Mouse (Mus musculus) forebrain, postnatal 0 days (tissue): ENCODE measurements around the gene Hspa1l. TPM values are rescaled to one million over a fixed set of nuclear protein-coding genes. Genes with fewer than 3 reads are reported as not detected.

Experiments used
- ATAC-seq: fragments of 200-750 bp; cut with Nextera tagmentation; 2 replicates; pipeline ENCODE4 v1.8.0; 2017; ENCODE audit warnings: mild to moderate bottlenecking, moderate library complexity
- DNase-seq: peaks from one replicate; pipeline ENCODE4 v3.0.0-alpha.2; 2015
- H3K27ac ChIP-seq: fragments of 300-500 bp; sonication (generic); 2 replicates; pipeline ENCODE4 v1.5.1; 2014; ENCODE audit warnings: low read depth, mild to moderate bottlenecking, antibody characterized with exemption, low read length, moderate library complexity, mixed read lengths
- H3K27me3 ChIP-seq: fragments of 300-500 bp; sonication (generic); 2 replicates; pipeline ENCODE4 v1.6.1; 2014; ENCODE audit warnings: mild to moderate bottlenecking, low read length, mixed read lengths; ENCODE audit not compliant: insufficient read depth
- H3K36me3 ChIP-seq: fragments of 300-500 bp; sonication (generic); 2 replicates; pipeline ENCODE4 v1.6.1; 2014; ENCODE audit warnings: mild to moderate bottlenecking, moderate library complexity; ENCODE audit not compliant: insufficient read depth
- H3K4me1 ChIP-seq: fragments of 300-500 bp; sonication (generic); 2 replicates; pipeline ENCODE4 v1.6.1; 2014; ENCODE audit warnings: antibody characterized with exemption; ENCODE audit not compliant: insufficient read depth
- H3K4me2 ChIP-seq: fragments of 300-500 bp; sonication (generic); 2 replicates; pipeline ENCODE4 v1.6.1; 2014; ENCODE audit warnings: low read depth, mild to moderate bottlenecking, moderate library complexity
- H3K4me3 ChIP-seq: fragments of 300-500 bp; sonication (generic); 2 replicates; pipeline ENCODE4 v1.5.1; 2014; ENCODE audit warnings: low read depth, low read length, mixed read lengths
- H3K9ac ChIP-seq: fragments of 300-500 bp; sonication (generic); 2 replicates; pipeline ENCODE4 v1.6.1; 2014; ENCODE audit warnings: mild to moderate bottlenecking
- H3K9me3 ChIP-seq: fragments of 300-500 bp; sonication (generic); 2 replicates; pipeline ENCODE4 v1.6.1; 2016; ENCODE audit warnings: low read length
- CTCF ChIP-seq: sonication (generic); IDR thresholded peaks from 2 replicates; pipeline ENCODE4 v1.5.1; 2016; ENCODE audit warnings: antibody characterized with exemption, control low read depth, low read depth
- WGBS: fragments of 180-500 bp; shearing (Covaris S2); extraction: QIAGEN DNeasy Blood & Tissue Kit; methylation state at CpG from one replicate; pipeline ENCODE4 v1.1.7; 2014; 5-methylcytosine and 5-hydroxymethylcytosine counted together
- polyA plus RNA-seq: library from polyadenylated mRNA; unstranded; fragments of >200 nt; fragmentation: Nextera tagmentation; extraction: Ambion mirVana; gene quantifications from 2 replicates; pipeline ENCODE4 v1.2.1, GENCODE M21; 2015
- total RNA-seq: library from RNA; depleted of rRNA; stranded (reverse); fragments of >200 nt; gene quantifications from 2 replicates; pipeline ENCODE4 v1.2.3, GENCODE M21; 2014

The Hspa1l gene
- total and polyA plus RNA-seq, 2 experiments from 2014 or later, result 0.24 to 0.36 TPM

DNA sequence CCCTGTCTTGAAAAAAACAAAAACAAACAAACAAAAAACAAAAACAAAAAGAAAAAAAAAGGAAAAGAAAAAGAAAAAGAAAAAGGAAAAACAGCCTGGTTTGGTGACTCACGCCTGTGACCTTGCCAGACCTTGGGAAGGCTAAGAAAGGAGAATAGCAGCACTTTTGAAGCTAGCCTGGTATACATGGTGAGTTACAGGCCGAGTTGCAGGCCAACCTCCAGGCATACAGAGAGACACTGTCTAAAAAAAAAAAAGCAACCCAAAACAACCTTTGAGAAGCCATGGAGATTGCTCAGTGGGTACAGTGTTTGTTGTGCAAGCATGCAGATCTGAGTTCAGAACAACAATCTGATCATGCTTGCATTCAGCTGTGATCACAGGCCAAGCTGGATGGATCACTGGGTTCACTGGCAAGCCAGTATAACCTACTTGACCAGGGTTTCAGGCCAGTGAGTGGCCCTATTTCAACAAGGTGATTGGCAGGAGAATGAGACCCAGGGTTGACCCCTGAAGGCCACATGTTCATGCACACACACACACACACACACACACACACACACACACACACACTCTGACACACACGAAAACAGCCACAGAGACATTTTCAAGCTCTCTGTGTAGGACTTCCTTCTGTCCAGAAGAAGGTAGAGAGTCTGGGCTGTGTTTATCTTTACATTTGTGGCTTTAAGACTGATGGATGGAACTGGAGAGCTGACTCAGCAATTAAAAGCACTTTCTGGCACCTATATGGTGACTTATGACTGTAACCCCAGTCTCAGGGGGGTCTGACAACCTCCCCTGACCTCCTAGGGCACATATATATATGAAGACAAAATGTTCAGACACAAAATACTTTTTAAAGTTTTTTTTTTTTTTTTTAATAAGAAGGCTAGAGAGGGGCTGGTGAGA lies 3.3 kb downstream of the Hspa1l start:
- 82% methylated on average over 3 of the region's 3 CpGs for whole genome bisulfite sequencing
- TF ChIP-seq CTCF, result no peak
- Histone ChIP-seq H3K4me3 (no peak overlapping the region), H3K9me3 (no peaks in the 10 kb centered on the region), H3K27ac (no peak overlapping the region), H3K9ac (no peak overlapping the region), H3K27me3 (no peaks in the 10 kb centered on the region), H3K4me2 (no peak overlapping the region), H3K36me3 (no peaks in the 10 kb centered on the region), H3K4me1 (peaks cover 4% of the 10 kb centered on the region)
- no peak for DNase-seq
- no peak for ATAC-seq

DNA sequence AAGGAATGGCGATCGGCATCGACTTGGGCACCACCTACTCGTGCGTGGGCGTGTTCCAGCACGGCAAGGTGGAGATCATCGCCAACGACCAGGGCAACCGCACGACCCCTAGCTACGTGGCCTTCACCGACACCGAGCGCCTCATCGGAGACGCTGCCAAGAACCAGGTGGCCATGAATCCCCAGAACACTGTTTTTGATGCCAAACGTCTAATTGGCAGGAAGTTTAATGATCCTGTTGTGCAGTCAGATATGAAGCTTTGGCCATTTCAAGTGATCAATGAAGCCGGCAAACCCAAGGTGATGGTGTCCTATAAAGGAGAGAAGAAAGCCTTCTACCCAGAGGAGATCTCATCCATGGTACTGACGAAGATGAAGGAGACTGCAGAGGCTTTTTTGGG lies 4.5 kb downstream of the Hspa1l start:
- ATAC-seq, result no peak
- 96% methylated on average over 20 of the region's 20 CpGs for WGBS

DNA sequence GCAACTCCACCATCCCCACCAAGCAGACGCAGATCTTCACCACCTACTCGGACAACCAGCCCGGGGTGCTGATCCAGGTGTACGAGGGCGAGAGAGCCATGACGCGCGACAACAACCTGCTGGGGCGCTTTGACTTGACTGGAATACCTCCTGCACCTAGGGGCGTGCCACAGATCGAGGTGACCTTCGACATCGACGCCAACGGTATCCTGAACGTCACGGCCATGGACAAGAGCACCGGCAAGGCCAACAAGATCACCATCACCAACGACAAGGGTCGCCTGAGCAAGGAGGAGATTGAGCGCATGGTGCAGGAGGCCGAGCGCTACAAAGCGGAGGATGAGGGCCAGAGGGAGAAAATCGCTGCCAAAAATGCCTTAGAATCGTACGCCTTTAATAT lies 5.7 kb downstream of the Hspa1l start:
- H3K4me3 ChIP-seq, result no peak overlapping the region
- H3K4me1 ChIP-seq, result peaks cover 6% of the 10 kb centered on the region
- H3K4me2 ChIP-seq, result no peak overlapping the region
- TF ChIP-seq CTCF, result no peak
- no peak overlapping the region for H3K27ac ChIP-seq
- ATAC-seq (no peak), DNase-seq (no peak)
- H3K9me3 ChIP-seq, result no peaks in the 10 kb centered on the region
- no peak overlapping the region for H3K9ac ChIP-seq
- H3K36me3 ChIP-seq, result no peaks in the 10 kb centered on the region
- H3K27me3 ChIP-seq, result no peaks in the 10 kb centered on the region
- WGBS, result 91% methylated on average over 27 of the region's 27 CpGs

More for the DNA sequence above, 4.5 kb downstream of the Hspa1l start:
- Histone ChIP-seq H3K9me3 (no peaks in the 10 kb centered on the region), H3K36me3 (no peaks in the 10 kb centered on the region), H3K9ac (no peak overlapping the region), H3K27me3 (no peaks in the 10 kb centered on the region), H3K27ac (no peak overlapping the region), H3K4me3 (no peak overlapping the region), H3K4me2 (no peak overlapping the region), H3K4me1 (peaks cover 4% of the 10 kb centered on the region)
- TF ChIP-seq CTCF, result no peak
- no peak for DNase-seq

DNA sequence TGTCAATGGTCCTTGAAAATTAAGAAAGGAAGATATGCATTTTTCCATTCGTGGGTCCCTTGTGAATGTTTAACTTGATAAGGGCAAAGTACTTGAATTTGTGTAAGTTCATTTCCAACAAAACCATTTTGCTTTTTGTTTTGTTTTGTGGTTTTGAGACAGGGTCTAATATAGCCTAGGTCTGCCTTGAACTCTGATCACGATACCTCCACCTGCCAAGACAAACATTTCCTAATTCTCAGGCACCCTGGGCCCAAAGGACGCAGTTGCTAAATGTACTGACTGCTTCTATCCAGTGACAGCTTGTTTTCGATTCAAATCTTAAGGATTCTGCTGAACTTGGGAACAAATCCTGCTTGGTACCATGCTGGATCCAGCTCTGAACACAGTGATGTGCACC lies 7.1 kb downstream of the Hspa1l start:
- no peak overlapping the region for H3K4me2 ChIP-seq
- TF ChIP-seq CTCF, result no peak
- no peaks in the 10 kb centered on the region for H3K27me3 ChIP-seq
- DNase-seq (no peak), ATAC-seq (no peak)
- H3K36me3 ChIP-seq, result no peaks in the 10 kb centered on the region
- no peaks in the 10 kb centered on the region for H3K9me3 ChIP-seq
- no peak overlapping the region for H3K27ac ChIP-seq
- WGBS, result 97% methylated on average over 4 of the region's 4 CpGs
- H3K4me3 ChIP-seq, result no peak overlapping the region
- peaks cover 6% of the 10 kb centered on the region for H3K4me1 ChIP-seq
- H3K9ac ChIP-seq, result no peak overlapping the region

DNA sequence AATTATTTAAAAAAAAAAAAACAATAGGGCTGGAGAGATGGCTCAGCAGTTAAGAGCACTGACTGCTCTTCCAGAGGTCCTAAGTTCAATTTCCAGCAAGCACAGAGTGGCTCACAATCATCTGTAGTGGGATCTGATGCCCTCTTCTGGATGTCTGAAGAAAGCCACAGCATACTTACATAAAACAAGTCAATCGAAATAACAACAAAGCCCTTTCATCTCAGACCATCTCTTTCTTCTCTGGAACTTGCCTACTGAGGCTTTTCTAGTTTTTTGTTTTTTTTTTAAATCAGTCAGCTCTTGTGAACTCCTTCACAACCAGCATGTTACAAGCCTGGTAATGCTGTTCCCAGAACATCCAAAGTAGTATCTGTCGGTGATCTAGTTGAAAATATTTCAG lies 8.2 kb downstream of the Hspa1l start:
- Histone ChIP-seq H3K4me1 (peaks cover 6% of the 10 kb centered on the region), H3K27me3 (no peaks in the 10 kb centered on the region), H3K36me3 (peaks cover 6% of the 10 kb centered on the region; the same call in 1 of the 2 replicates), H3K4me2 (peak overlapping the region; percentile 91), H3K4me3 (peak overlapping the region; percentile 94), H3K9ac (peak overlapping the region; percentile 73), H3K27ac (no peak overlapping the region), H3K9me3 (no peaks in the 10 kb centered on the region)
- WGBS, result 12% methylated on average over 2 of the region's 2 CpGs
- DNase-seq (peak; percentile 36), ATAC-seq (no peak)
- TF ChIP-seq CTCF, result peak; percentile 67

DNA sequence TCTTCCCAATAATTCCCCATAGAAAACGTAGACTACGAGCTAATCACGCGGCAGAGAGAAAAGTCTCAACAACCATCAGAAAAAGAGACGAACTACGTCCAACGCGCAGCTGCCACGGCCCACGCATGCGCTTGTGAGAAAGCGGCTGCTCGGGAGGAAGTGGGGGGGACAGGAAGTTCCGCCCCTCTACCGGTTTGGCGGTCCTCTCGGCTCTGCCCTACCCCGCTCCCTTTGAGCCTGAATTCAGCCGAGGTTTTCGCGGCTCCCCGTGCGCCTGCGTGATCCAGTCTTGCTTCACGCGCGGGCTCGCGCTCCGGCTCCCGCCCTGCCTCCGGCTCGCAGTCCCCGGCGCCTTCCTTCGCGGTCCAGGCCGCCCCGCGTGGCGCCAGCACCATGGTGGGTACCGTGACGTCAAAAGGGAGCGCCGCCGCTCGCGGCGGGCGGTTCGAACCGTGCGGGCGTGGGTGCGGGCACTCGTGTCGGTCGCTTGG lies 9.2 kb downstream of the Hspa1l start, which contains the start of gene Lsm2:
Gene Lsm2, plus strand, starts transcription at position 173 of the 491 bp plus-strand sequence.
- WGBS, result under 1% methylated on average over 57 of the region's 58 CpGs
- H3K27me3 ChIP-seq, result no peaks in the 10 kb centered on the region

DNA sequence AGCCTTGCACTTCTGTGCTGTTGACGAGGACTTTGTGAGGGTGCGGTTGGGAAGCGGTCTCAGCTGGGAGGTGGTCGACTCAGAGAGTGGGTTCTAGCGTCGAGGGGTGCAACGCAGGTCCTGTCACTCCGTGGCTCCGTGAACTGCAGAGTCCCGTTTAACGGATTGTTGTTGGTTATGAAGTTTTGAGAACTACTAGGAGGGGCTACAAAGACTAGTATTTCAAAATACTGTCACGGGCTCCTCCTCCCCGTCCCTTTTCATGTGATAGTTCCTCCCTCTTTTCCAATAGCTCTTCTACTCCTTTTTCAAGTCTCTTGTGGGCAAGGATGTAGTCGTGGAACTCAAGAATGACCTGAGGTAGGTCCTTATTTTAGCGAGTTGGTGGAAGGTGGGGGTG lies 9.8 kb downstream of the Hspa1l start:
- Histone ChIP-seq H3K27ac (peak overlapping the region; percentile 97), H3K4me2 (peak overlapping the region; percentile 91), H3K4me3 (peak overlapping the region; percentile 94), H3K36me3 (peaks cover 16% of the 10 kb centered on the region), H3K9me3 (no peaks in the 10 kb centered on the region), H3K9ac (peak overlapping the region; percentile 73), H3K4me1 (peaks cover 6% of the 10 kb centered on the region), H3K27me3 (no peaks in the 10 kb centered on the region)
- no peak; the same call in 1 of the 2 replicates for ATAC-seq
- under 1% methylated on average over 15 of the region's 15 CpGs for WGBS
- no peak for DNase-seq
- TF ChIP-seq CTCF, result no peak

More for the DNA sequence above, 9.2 kb downstream of the Hspa1l start, which contains the start of gene Lsm2:
- H3K4me1 ChIP-seq, result peaks cover 6% of the 10 kb centered on the region
- H3K9ac ChIP-seq, result peak within 1 kb of the TSS; percentile 73
- peak within 1 kb of the TSS; percentile 94 for H3K4me3 ChIP-seq
- peaks cover 16% of the 10 kb centered on the region for H3K36me3 ChIP-seq
- peak; percentile 21; the same call in 1 of the 2 replicates for TF ChIP-seq CTCF
- H3K4me2 ChIP-seq, result peak within 1 kb of the TSS; percentile 91
- peak within 1 kb of the TSS; percentile 97 for H3K27ac ChIP-seq
- ATAC-seq (peak; percentile 99), DNase-seq (peak; percentile 96)
- no peaks in the 10 kb centered on the region for H3K9me3 ChIP-seq
